Mouse (Mus musculus): ENCODE data around the gene Mtnr1b. TPM values are rescaled to one million over a fixed set of nuclear protein-coding genes. Genes with fewer than 3 reads are reported as not detected.

Gene Mtnr1b
- polyA plus RNA-seq (2015; fragmentation: Illumina TruSeq; extraction: RNeasy Lipid Tissue Mini Kit (QIAGEN cat#74804); ENCODE audit: insufficient read depth, low read depth, low replicate concordance) = not detected

DNA sequence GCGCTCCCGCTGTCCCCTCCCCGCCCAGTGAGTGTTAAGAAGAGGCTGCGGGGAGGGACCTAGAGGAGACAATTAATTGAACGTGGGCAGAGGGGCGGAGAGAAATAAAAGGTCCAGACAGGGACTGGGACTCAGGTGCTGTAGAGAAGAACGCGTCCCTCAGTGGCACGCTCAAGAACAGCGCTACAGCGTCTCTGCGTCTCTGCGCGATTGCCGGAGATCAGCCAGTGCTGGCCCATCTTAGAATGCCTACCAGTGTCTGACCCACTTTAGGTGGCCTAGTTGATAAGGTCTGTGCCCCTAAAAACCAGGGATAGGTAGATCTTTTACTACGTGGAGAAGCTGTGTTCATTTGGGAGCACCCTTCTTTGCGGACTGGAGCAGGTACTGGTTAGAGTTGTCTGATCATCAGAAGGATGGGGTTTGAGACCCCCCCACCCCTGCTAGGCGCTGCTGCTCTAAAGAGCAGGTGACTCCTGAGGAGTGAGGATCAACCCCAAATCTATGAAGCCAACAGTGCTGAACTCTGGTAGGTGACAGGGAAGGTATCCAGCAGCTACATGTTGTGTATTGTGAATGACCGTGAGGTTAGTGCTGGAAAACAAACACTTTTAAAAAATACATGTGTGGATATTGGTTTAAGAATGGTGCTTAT lies at the start of gene Mtnr1b:
TSS of gene Mtnr1b (minus strand) at position 51 of the 655 bp plus-strand sequence.

Other genes starting within 250 kb of the Mtnr1b start
- not detected for gene Deup1, start 246.6 kb downstream of the Mtnr1b start, polyA plus RNA-seq (2015; fragmentation: Illumina TruSeq; extraction: RNeasy Lipid Tissue Mini Kit (QIAGEN cat#74804); ENCODE audit: insufficient read depth, low read depth, low replicate concordance)
- 2.4 TPM for gene Slc36a4, start 164.8 kb downstream of the Mtnr1b start, polyA plus RNA-seq (2015; fragmentation: Illumina TruSeq; extraction: RNeasy Lipid Tissue Mini Kit (QIAGEN cat#74804); ENCODE audit: insufficient read depth, low read depth, low replicate concordance)